Mouse (Mus musculus) heart, adult 9 months (tissue): ENCODE results near the gene Tor1aip2.
A peak's percentile ranks its signal among the peaks of the same experiment; 100 is the strongest.
"Not testable (repeated sequence)": the region's sequence is repeated elsewhere in the genome, so short reads cannot be mapped to it uniquely, and the experiment has no call there.

Experiments
- DNase-seq, 2 experiments: peaks; one replicate each; pipeline ENCODE4 v3.0.0; 2022; ENCODE audit warnings: low spot score in 2 of 2

Gene Tor1aip2

DNA sequence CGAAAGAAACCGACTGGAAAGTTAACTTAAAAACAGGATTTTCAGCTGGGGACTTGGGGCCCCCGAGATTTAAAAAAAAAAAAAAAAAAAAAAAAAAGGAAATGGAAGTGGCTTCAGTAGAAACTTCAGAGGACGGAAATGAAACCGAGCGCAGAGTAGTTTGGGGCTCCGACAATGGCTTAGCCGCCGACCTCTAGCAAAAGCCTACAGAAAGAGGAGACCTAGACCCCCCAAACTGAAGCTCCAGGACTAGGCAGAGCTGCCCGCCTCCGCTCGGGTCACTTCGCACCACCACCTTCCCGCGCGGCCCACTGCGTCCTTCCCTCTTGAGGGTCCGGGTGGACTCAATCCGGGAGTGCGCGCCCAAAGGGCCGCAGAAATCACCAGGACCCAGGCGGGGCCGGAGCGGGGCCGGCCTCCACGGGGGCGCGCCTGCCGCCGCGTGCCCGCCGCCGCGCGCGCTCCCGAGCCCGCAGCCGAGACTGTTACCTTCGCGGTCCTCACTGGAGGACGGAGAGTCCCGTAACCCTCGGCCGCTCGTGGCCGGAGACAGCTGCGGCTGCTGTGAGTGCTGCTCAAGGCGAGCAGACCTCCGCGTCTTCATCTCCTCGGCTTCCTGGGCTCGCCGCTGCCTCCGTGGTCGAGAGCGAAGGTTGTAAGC, at the start of gene Tor1aip2:
Gene Tor1aip2, plus strand, starts transcription at position 135 of the 661 bp plus-strand sequence.
- DNase-seq: peak in 1 of 2 experiments; percentile 75

- DNase-seq: no peak
Measured at GRCm38 (mm10) chr1:155987625-155988024, 47.6 kb upstream of the Tor1aip2 start.

DNA sequence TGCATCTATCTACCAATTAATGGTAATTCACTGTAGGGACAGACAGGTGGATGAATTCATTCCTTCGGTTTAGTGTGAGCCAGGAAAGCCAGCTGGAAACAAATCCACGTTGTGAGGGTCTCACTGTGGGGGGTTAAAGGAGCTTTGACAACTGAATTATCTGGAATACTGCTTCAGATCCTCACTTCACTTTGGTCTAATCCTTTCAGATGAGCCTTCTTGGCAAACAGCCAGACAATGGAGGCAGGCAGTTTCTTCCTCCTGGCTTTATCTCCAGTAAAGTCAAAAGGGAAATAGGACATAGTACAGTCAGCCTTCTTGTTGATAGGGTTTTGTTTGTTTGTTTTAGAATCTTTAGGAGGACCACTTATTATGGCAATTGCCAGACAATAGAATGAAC, 45.8 kb upstream of the Tor1aip2 start:
- DNase-seq: no peak

GRCm38 (mm10) chr1:155990391-155990790, 44.8 kb upstream of the Tor1aip2 start:
- no peak for DNase-seq

- no peak for DNase-seq
Measured at GRCm38 (mm10) chr1:155994524-155994923, 40.7 kb upstream of the Tor1aip2 start.

GRCm38 (mm10) chr1:155995612-155996011, 39.6 kb upstream of the Tor1aip2 start:
- DNase-seq: no peak

GRCm38 (mm10) chr1:156002366-156002765, 32.8 kb upstream of the Tor1aip2 start:
- DNase-seq: no peak

- DNase-seq: no peak
Measured at GRCm38 (mm10) chr1:156003201-156003935, 31.8 kb upstream of the Tor1aip2 start.

DNA sequence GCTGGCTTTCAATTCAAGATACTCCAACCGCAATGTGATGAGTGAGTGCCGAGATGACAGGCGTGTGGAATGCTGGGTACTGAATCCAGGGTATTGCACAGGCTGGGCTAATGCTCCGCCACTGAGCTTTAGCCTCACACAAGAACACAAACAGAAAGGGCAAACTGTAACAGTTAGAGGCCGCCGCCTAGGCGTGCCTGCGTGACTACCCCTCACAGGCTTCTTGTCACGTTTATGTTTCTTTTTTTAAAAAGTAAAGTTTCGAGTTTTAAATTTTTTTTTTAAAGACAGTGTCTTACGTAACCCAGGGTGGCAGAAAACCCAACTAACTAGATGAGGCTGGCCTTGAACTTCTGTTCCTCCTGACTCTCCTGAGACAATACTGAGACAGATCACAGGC, 29.3 kb upstream of the Tor1aip2 start:
- DNase-seq: no peak

DNA sequence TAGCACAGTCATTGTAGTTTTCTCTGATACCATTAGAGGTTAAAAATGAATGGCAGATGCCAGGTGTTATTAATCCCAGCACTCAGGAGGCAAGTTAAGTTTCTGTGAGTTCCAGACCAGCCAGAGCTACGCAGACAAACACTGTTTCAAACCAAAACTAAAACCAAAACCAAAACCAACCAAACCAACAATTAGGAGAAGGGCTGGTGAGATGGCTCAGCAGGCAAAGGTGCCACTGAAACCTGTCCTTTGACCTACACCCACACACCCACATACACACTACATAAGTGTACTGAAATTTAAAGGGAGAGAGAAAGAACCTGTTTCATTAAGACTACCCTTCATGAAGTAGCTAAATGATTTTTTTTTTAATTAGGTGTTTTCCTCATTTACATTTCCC, 26.2 kb upstream of the Tor1aip2 start:
- no peak for DNase-seq

- no peak for DNase-seq
Measured at GRCm38 (mm10) chr1:156019800-156020199, 15.4 kb upstream of the Tor1aip2 start.

GRCm38 (mm10) chr1:156020402-156020801, 14.8 kb upstream of the Tor1aip2 start:
- no peak for DNase-seq

DNA sequence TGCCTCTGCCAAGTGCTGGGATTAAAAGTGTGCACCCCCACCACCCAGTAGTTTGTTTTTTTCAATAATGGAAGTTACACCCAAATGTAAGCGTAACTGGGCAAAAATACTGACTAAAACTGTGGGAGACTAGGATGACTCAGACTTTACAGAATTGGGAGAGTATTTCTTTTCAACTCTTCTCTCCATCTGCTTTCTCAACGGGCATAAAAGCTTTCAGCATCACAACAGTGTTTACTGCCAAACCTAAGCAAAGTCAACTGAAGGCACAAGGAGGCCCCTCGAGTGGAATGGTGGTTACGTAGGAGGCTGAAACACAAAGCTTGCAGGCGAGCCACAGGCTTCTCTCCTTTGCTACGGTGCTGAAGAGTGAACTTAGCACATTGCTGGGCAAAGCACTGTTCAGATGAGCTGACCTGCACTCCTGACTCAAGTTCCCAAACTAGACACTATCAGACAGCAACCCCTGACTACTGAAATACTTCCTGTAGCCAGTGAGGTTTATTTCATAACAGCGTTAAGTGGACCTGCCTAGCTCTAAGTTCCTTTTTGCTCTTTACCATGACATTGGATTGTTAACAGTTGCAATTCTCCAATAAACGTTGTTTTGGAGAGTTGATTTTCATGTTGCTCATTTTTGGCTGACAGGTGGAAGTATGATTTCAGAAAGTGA, 10.2 kb upstream of the Tor1aip2 start:
- DNase-seq: no peak

DNA sequence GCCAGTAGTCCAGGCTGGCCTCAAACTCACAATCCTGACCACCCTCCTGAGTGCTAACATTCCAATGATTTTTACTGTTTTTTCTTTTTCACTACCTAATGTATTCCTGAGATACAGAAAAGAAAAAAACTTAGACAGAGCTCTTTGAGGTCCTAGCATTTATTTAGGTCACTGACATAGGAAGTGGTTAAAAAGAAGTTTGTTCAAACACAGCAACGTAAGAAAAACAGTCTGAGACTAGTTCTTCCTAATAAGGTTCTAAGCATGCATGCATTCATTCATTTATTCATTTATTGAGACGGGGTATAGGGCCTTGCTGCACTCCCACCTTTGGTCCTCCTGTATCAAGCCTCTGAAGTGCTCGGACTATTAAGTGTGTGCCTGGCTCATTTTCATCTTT, 7.4 kb upstream of the Tor1aip2 start:
- DNase-seq: no peak

DNA sequence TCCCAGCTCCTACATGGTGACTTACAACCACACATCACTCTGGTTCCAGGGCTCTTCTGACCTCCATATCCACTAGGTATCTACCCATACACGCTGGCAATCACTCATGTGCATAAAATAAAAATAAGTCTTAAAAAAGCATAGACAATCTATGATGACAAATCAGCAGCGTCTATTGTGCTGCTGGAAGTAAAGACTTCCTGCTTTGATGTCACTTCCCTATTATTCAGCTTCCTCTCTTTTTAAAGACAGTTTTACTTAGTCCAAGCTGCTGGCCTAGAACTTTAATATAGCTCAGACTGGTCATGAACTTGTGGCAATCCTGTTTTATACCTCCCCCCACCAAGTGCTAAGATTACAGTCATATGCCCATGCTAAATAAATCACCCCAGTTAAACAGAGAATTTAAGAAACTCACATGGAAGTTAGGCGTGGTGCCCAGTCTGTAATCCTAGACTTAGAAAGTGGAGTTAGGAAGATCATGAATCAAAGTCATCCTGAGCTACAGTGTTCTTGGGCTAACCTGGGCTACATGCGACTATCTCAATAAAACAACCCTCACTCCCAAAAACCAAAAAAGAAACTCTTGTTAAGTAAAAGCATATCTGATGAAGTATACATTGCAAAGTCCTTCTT, 6.7 kb upstream of the Tor1aip2 start:
- DNase-seq: no peak

GRCm38 (mm10) chr1:156033921-156034320, 1.3 kb upstream of the Tor1aip2 start:
- no peak for DNase-seq

GRCm38 (mm10) chr1:156034661-156035060, 542 bp upstream of the Tor1aip2 start:
- DNase-seq: no peak

- peak; percentile 99 for DNase-seq
Measured at GRCm38 (mm10) chr1:156035930-156036737, 931 bp downstream of the Tor1aip2 start, which contains the start of gene Tor1aip1. Gene Tor1aip1, minus strand, starts transcription at chr1:156036480.

DNA sequence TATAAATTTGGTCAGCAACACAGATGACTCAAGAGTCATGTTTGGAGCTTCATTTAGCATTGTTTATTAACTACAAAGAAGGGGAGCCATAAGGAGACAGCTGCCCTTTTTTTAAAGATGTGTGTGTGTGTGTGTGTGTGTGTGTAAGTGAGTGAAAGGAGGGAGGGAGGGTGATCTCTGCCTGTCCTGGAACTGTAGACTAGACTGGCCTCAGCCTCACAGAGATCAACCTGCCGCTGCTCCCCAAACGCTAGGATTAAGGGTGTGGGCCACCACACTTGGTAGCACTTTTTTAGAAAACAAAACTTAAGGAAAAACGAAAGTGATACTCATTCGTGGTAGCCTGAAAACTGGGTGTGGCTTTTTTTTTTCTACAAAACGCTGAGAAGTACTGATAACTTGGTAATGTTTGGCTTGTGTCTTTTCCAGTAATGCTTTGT, 2.0 kb downstream of the Tor1aip2 start:
- DNase-seq: peak; percentile 63 to 66

DNA sequence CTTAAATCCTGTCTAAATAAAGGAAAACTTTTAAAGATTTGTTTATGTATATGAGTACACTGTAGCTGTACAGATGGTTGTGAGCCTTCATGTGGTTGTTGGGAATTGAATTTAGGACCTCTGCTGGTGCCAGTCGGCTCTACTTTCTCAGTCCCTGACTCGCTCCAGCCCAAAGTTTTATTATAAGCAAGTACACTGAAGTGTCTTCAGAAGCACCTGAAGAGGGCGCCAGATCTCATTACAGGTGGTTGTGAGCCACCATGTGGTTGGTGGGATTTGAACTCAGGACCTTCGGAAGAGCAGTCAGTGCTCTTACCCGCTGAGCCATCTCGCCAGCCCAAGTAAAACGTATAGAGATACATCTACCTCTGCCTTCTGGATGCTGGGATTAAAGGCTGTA, 4.8 kb downstream of the Tor1aip2 start:
- not testable (repeated sequence) for DNase-seq

GRCm38 (mm10) chr1:156040731-156041401, 5.7 kb downstream of the Tor1aip2 start:
- DNase-seq: peak; percentile 93 to 94
